Mouse (Mus musculus) cerebellum, adult 9-11 months (tissue): ENCODE results near the gene Vps39.
A peak's percentile ranks its signal among the peaks of the same experiment; 100 is the strongest.

Source experiments
- DNase-seq: peaks from one replicate; pipeline ENCODE4 v3.0.0; 2022

The Vps39 gene

GRCm38 (mm10) chr2:120296160-120296559 lies 56.8 kb downstream of the Vps39 start:
- no peak for DNase-seq

GRCm38 (mm10) chr2:120291471-120292078 lies 61.4 kb downstream of the Vps39 start:
- DNase-seq: no peak

- DNase-seq: no peak
Observed at GRCm38 (mm10) chr2:120288995-120289394, 63.9 kb downstream of the Vps39 start, which contains the start of gene Pla2g4d. Pla2g4d (minus strand) TSS chr2:120289197.

GRCm38 (mm10) chr2:120288401-120288800 lies 64.5 kb downstream of the Vps39 start:
- no peak for DNase-seq

- peak; percentile 62 for DNase-seq
Observed at GRCm38 (mm10) chr2:120285639-120286038, 67.3 kb downstream of the Vps39 start.

GRCm38 (mm10) chr2:120284705-120285104 lies 68.2 kb downstream of the Vps39 start:
- DNase-seq: no peak

- no peak for DNase-seq
Observed at GRCm38 (mm10) chr2:120284094-120284493, 68.8 kb downstream of the Vps39 start.

- no peak for DNase-seq
Observed at GRCm38 (mm10) chr2:120283550-120283949, 69.4 kb downstream of the Vps39 start.

- DNase-seq: no peak
Observed at GRCm38 (mm10) chr2:120281221-120281620, 71.7 kb downstream of the Vps39 start.

GRCm38 (mm10) chr2:120279961-120280360 lies 73.0 kb downstream of the Vps39 start:
- DNase-seq: peak; percentile 64

- no peak for DNase-seq
Observed at GRCm38 (mm10) chr2:120276951-120277350, 76.0 kb downstream of the Vps39 start.

- DNase-seq: no peak
Observed at GRCm38 (mm10) chr2:120268635-120269034, 84.3 kb downstream of the Vps39 start.
